Mouse (Mus musculus): ENCODE data around the gene Mpv17l2.
A peak's percentile ranks its signal among the peaks of the same experiment; 100 is the strongest.

Mpv17l2 gene

DNA sequence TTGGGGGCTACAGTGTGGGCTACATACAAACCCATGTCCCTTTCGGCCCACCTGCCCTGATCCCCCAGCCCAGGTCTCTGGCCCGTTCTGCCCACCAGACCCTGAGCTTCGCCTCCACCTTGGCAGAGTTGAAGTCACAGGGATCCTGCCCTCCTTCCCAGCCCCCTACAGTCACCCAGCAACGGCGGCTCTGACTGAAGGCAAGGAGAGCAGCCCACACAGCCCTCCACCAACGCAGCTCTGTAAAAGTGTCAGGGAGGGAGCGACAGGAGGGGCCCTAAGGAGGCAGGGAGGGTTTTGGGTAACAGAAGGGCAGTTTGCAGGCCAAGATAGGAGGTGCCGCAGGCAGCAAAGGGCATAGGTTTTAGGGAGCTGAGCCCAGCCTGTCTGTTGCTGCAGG lies 30.1 kb upstream of the Mpv17l2 start:
- DNase-seq (ENCODE audit: low read depth): no peak

DNA sequence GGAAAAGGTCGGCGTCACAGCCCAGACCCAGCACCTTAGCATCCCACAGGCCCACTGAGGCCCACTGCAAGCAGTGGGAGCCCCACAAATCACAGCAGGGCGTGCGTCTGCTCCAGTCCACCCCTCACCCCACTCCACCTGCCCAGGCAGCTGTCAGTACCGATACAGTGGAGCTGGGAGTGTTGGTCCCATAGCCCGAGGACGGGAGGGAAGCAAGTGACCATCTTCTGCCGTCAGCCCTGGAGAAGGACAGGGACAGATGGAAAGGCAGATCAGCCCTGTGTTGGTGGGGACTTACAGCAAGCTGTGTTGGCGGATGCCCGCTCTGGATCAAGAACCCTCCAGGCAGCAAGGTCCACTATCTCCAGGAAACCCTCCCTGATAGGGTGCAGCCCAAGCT lies 28.3 kb upstream of the Mpv17l2 start:
- DNase-seq (ENCODE audit: low read depth): no peak

DNA sequence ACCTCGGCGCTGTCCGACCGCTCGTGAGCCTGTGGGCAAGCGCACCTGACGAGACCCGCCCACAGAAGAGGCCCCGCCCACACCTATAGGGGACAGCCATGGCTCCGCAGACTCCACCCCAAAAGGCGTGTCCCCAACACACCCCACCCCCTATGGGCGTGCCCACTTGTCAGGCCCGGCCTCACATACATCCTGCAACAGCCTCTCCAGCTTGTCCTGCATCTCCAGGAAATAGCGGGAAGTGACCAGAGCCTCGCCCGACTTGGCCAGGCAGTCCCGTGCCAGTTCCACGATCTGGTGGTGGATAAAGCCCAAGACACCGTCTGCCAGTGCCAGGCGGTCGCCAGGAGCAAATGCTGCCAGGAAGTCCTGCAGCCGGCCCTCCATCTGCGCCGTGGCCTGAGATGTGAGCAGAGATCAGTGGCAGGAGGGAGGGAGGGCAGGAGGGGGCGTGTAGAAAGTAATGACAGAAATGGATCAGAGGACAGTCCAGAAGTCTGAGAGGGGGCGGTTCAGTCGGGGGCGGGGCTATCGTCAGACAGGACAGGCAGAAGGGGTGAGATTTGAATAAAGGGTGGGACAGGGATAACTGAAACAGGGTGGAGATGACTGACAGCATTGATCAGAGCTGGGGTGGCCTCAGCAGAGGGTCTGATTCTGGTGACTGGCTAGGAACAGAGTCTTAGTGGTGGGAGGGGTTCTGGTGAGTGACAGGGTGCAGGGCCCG lies 27.4 kb upstream of the Mpv17l2 start:
- DNase-seq (ENCODE audit: low read depth): no peak

DNA sequence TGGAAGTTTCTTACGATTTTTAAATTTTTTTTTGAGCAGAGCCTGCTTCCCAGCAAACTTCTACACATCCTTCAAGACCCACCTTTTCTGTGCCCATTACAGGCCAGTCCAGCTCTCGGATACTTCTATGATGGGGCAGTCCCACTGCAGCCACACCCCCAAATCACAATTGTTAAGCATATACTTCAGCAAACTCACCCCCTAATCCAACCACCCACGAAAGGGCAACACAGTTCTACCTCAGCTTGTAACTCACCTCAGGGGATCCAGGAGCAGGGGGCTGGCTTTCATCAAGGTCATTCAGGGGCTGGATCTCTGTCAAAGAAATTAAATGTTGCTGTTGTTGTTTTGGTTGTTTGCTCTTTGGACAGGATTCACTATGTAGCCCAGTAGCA lies 26.3 kb upstream of the Mpv17l2 start:
- no peak for DNase-seq (ENCODE audit: low read depth)

DNA sequence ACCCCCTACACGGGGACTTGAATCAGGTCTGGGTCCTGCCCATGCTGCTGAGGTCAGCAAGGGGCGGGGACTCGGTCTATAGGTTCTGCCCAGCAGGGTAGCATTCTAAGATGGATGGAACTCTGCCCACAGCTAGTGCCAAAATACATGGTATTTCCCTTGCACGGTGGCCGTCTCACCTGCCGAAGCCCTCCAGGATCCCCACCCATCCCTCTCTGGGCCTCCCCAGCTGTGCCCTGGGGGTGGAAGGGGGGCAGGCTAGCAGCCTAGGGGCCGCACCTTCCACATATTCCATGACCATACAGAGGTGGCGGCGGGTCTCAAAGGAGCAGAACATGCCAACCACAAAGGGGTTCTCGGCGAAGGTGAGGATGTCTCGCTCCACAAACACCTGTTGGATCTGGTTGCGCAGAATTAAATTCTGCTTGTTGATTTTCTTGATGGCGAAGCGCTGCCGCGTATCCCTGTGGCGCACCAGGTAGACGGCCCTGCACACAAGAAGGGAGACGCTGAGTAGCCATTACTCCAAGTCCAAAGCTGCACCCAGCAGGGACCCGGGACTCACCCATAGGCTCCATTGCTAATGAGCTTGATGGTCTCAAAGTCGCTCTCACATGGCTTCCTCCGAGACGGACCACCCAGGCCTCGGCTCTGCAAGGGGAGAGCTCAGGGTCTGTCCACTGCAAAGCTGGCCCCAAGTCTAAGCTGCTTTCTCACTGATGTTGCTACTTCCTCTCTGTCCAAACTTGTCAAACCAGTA lies 25.7 kb upstream of the Mpv17l2 start:
- no peak for DNase-seq (ENCODE audit: low read depth)

DNA sequence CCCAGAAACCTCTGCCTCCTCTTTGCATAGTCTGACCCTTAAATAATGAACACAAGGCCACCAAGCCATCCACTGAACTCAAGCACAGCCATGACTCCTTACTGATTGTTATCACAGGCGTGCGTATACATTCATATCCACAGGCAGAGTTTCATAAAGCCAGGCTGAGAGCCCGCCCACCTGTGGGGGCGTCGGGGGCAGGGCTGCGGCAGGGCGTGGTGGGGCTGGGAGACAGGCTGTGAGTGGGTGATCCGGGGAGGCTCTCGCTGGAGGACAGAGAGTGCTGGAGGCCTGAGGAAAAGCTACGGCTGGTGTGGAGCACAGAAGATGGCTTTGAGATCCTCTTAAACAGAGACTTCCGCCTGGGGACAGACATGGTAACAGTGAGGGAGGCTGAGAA lies 19.3 kb upstream of the Mpv17l2 start:
- no peak for DNase-seq (ENCODE audit: low read depth)

DNA sequence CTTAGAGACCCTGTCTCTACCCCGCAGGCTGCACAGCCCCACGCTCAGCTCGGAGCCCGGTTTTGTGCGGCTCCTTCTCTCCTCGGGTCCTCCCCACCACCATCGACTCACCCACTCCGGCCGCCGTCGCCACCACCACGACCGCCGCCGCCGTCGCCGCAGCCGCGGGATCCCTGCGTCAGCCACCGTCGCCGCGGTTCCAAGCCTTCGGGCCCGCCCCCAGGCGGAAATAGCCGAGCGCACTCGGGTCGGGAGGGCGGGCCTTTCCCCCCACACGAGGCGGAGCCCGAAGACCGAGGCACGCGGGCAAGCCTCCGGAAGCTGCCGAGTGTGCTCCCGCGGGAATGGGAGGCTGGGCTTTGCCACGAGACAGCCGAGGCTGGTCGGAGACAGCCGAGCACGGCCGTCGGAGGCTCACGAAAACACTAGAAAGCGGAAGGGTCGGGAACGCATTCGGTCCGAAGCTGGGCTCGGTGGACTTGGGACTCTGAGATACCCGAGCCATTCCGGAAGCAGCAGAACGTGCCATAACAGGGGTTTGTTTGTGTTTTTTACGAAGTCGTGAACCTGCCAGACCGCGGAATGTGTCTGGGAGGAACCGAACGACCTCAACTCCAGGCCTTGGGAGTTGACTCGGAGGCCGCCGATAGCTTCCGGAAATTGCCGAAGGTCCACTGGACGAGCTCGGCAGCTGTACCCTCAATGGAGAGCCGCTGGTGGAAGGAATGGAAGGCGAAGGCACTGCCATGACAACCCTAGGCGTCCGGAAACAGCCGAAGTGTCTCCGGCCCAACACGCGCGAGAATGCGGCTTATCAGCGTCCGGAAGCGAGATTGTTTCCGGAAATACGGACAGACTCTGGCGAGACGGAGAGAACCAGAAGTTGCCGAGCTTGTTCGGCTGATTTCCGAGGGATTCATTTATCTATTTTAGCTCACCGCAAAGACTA lies 16.0 kb upstream of the Mpv17l2 start, which contains the start of gene Pik3r2:
Gene Pik3r2, minus strand, starts transcription at position 218 of the 949 bp plus-strand sequence.
- DNase-seq (ENCODE audit: low read depth): peak; percentile 94

DNA sequence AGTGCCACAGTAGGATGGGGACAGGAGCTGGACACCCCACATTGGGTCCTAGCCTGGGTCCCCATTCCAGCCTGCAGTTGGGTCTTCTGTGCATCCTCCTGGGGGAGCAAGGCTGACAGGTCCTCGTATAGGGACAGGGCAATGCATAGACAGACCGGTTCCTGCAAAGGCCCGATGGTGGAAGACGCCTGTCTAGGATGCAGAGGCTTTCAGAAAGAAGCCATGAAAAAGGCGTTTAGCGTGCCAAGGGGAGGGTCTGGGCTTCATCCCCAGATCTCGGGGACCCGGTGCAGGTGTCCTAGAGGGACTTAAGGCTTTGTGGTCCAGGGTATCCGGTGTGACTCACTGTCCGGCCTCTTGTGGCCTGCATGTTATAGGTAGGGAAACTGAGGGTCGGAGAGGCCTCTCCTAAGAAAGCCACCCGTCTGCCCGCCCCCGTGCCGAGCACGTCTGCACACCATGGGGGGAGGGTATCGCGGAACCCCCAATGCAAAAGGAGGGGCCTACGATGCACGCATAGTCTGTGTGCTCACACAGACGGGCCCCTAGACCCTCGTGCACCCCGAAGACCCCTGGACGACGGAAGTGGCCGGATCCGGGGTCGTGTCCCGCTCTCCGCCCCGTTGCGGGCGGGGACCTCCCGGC lies 15.2 kb upstream of the Mpv17l2 start:
- DNase-seq (ENCODE audit: low read depth): no peak

DNA sequence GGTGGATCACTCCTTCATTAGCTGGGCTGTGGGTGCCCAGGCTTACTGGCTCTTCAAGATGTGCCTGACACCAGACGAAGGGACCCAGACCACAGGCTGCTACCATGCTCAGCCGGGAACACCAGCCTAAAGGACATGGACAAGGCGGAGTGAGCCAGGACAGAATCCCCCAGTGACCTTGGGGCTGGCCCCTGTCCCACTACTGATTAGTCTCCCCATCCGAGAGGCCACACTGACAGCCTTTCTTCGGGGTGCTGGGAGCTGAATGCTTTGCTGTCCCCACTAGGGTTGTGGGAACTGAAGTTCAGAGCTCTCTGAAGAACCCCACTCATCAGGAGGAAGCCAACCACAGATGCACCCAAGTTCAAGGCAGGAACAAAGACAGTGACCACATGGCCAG lies 14.5 kb upstream of the Mpv17l2 start:
- DNase-seq (ENCODE audit: low read depth): no peak

DNA sequence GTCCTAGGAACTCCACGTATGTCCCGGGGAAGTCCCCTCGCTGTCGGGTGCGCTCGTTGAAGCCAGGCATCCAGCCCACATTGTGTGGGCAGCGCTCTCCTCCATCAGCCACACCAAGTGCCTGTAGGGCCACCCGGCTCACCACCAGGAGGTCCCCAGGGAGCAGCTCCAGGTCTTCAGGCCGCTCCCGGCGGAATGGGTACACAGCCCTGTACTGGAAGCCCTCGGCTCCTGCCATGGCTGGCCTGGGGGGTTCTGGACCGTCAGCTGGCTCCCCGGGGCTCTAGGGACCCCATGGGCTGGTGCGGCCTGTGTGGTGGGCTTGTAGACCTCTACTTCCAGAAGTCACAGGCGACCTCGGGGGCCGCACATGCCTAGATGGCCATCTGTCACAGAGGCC lies 14.0 kb upstream of the Mpv17l2 start:
- no peak for DNase-seq (ENCODE audit: low read depth)

DNA sequence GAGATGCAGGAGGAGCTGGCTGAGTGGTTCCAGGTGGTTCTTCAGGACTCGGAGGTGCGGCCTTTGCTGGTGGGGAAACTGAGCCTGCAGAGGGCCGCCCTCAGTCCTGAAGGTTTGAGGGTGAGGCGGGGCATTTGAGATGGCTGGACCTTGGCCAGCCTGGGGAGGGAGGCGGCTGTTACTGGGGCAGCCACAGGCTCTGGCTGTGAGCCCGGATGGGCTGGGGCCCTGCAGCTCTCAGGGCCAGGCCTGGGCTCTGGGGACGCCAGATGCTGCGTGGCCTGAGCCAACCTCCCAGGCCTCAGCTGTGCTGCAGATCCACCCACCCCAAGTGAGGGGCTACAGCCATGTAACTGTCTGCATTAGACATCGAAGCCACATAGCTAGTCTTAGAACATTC lies 13.1 kb upstream of the Mpv17l2 start:
- no peak for DNase-seq (ENCODE audit: low read depth)

DNA sequence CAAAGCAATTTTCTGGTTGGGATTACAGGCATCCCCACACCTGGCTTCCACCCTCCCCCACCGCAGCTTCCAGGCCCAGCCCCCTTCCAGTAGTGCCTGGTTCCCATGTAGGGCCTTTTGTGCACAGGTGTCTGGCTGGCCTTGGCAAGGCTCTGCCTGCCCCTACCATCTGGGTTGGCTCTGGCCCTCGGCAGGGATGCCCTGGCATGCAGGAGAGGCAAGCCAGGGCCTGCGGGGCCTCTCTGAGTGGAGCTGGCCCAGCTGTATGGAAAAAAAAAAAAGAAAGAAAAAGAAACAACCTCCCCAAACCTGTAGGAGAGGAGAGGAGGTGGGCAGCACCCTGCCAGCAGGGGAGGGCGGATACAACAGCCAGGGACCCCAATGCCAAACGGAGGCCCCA lies 12.7 kb upstream of the Mpv17l2 start:
- no peak for DNase-seq (ENCODE audit: low read depth)

DNA sequence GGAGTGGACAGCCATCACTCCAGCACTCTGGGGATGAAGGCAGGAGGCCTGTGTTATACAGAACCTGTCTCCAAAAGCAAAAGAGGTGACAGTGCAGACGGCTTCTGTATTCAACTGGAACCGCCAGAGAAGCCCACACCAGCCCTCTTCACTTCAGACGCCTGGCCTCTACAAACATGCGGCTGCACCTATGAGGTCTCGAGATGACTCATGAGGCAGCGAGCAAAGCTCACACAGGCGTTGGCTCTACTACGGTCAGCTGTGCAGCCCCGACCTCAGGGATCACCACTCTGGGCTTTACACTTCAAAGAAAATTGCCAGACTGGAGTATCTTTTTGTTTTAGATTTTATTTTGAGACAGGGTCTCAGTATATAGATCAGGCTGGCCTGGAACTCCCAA lies 12.1 kb upstream of the Mpv17l2 start:
- DNase-seq (ENCODE audit: low read depth): no peak

DNA sequence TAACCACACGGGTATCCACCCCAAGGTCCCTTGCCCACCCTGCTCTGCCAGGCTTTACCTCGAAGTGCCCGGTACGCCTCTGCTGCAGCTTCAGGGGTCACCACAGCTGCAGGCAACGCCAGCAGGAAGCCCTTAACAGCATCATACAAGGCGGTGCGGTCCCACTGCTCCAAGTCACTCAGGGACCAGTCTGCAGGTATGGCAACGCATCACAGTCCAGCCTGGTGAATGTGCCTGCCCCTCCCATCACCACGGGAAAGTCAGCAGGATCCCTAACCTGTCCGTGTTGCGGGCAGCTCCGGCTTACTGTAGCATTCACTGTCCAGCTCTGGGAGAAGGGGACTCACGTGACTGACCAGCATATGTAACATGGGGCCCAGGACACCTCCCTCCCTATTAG lies 11.3 kb upstream of the Mpv17l2 start:
- no peak for DNase-seq (ENCODE audit: low read depth)

DNA sequence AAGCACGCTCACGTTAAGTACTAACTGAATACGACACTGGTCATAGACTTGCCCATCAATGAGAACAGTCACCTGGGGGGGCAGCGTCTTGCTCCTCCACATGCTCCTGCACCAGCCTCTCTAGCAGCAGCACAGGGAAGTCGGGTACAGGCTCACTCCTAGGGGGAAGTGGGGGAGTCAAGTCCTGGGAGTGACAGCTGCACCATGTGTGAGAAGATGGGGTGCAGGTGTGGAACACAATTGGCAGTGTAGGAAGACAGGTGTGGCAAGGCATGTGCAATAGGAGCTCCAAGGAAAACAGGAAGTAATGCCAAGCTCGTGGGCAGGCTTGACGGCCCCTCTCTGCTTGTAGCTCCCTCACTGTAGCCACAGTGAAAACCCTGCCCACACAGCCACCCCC lies 10.5 kb upstream of the Mpv17l2 start:
- DNase-seq (ENCODE audit: low read depth): no peak

DNA sequence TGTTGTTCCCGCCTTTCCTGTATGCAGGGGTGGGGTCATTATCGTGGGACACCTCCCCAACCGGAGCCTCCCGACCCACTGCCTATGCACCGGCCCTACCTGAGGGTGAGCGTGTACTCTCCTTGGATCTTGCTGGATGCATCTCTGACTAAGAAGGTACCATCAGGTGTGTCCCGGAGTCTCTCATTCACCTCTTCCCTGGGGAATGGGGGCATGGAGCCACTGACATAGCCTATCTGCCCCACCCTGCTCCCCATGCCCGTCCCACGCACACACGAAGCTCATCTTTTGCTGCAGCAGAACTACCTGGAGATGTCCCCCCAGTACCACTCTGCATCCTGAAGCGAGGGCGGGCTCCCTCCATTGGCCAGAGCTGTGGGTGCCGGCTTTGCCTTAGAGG lies 10.0 kb upstream of the Mpv17l2 start:
- DNase-seq (ENCODE audit: low read depth): no peak

DNA sequence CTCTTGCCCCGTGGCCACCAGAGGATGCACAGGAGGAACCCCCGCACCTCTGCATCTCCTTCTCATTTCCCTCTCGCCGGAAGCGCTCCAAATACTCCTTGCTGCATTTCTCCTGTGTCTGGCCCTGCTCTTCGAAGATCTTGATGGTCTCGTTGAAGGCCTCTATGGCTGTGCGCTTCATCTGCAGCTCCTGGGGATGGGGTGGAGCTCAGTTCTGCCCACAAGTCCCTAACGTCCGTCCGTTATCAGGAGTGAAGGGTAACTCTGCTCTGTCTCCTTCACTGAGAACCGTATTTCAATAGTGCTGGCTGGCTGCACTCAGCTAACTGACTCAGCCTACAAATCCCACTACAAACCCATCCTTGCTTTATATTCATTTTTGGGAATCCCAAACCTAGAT lies 9.1 kb upstream of the Mpv17l2 start:
- DNase-seq (ENCODE audit: low read depth): no peak

DNA sequence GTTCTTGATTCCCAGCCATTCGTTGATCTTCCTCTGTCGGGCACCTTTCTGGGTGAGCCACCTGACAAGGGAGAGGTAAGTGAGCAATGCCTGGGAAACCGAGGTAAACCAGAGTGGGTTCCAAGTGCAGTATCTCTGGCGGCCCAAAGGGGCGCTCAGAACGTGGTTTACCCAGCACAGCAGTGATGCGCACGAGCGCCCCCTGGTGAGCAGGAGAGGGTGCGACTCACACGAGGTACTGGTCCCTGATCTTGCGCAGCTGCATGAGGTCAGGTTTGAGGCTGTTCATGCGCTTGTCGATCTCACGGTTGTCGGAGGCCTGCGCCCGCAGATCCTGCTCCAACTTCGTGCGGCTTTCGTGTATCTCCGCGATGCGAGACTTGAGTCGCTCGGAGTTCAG lies 8.6 kb upstream of the Mpv17l2 start:
- DNase-seq (ENCODE audit: low read depth): peak; percentile 97

DNA sequence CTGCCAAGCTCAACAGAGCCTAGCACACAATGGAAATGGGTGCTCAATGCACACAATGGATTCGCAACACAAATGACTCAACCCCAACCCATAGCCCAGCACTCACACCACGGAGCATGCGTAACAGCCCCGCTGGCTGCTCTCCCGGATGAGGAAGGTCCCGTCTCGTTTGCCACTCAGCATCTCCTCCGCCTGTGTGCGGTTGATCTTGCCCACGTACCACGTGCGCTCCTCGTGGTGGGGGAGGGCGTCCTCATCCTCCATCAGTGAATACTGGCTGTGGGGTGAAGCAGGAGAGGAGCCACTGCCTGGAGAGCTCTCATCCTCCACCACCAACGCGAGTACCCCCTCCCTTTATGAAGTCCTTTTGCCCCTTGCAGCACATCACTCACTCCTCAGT lies 8.2 kb upstream of the Mpv17l2 start:
- DNase-seq (ENCODE audit: low read depth): no peak

DNA sequence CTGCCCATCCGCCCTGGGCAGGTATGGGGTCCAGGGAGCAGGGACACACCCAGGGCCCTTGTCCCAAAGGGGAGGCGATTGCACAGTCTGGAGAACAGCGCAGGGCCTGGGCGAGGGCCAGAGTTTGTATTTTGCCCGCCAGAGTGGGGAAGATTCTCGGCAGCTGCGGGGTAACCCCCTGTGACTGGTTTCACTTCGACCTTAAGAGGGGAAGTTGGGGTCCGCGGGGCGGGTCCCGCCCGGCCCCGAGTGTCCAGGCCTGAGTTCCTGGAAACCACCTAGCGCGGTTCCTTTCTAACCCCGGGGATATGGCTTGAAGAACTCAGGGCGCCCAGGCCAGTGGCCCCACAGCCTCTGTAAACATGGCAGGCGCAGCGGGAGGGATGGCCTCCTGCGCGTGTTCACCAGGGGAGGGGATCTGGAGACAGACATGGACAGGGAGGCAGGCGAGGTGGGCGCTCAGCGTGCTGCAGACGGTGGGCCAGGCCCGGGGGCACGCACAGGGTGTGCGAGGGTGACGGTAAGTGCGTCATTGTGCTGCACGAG lies 7.6 kb upstream of the Mpv17l2 start:
- no peak for DNase-seq (ENCODE audit: low read depth)

DNA sequence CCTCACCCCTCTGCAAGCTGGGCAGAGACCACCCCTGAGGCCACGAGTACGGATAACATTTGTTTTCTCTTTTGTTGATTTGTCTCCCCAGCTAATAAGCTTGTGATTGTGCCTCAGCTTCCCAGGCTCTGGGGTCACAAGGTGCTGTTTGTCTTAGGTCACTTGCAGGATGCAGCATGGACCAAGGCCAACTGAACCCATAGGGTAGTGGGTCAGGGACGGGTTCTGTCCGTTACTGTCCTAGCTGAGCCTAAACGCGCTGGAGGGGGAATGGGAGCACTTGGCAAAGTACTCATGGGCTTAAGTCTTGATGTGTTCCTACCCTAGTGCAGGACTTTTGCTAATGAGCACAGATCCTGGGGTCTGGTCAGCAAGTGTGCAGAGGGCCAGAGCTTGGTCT lies 6.8 kb upstream of the Mpv17l2 start:
- no peak for DNase-seq (ENCODE audit: low read depth)
